9 mouse cellular contexts compared by ENCODE assay signal in genomic region chr2:52978796-52979195, GRCm38 (mm10).
"Had no signal": no experiment of that assay in that cellular context is flagged by ENCODE, and none has a peak within 500 bp of the region (broad histone marks: within the 10 kb centered on the region; RNA-seq: fewer than 3 reads in every experiment).

No protein-coding gene starts in this region.

- H3K36me3 ChIP-seq: limb, embryonic 15.5 days; liver, embryonic 12.5 days; midbrain, embryonic 10.5 days; neural tube, embryonic 12.5 days had no signal

- H3K4me2 ChIP-seq: limb, embryonic 15.5 days; liver, embryonic 12.5 days; lung, embryonic 14.5 days; neural tube, embryonic 12.5 days had no signal

- H3K27me3 ChIP-seq: limb, embryonic 15.5 days; liver, embryonic 12.5 days; neural tube, embryonic 12.5 days had no signal

- H3K4me3 ChIP-seq: limb, embryonic 15.5 days; liver, embryonic 12.5 days; midbrain, embryonic 10.5 days; neural tube, embryonic 12.5 days had no signal

- ATAC-seq: liver, embryonic 12.5 days had no signal

- H3K27ac ChIP-seq: liver, embryonic 12.5 days; midbrain, embryonic 10.5 days; neural tube, embryonic 12.5 days had no signal

- H3K4me1 ChIP-seq: midbrain, embryonic 10.5 days had no signal

- H3K9ac ChIP-seq: limb, embryonic 15.5 days; liver, embryonic 12.5 days; lung, embryonic 14.5 days; neural tube, embryonic 12.5 days had no signal

- H3K9me3 ChIP-seq: limb, embryonic 15.5 days; liver, embryonic 12.5 days; midbrain, embryonic 10.5 days; neural tube, embryonic 12.5 days had no signal

- DNase-seq: layer of hippocampus, postnatal 36 days; left cerebral cortex, postnatal 4 days; lung, postnatal 4 days; thymus, postnatal 4 days had no signal
